Mouse (Mus musculus) MEL (cell line): Measurements from ENCODE around the gene Fam43b. TPM values are rescaled to one million over a fixed set of nuclear protein-coding genes. Genes with fewer than 3 reads are reported as not detected.
A peak's percentile ranks its signal among the peaks of the same experiment; 100 is the strongest.

Experiments used
- DNase-seq: peaks from one replicate; pipeline ENCODE4 v3.0.0; 2011; ENCODE audit warnings: low read depth, low spot score
- H3K27ac ChIP-seq: 2 replicates; pipeline ENCODE4 v1.5.1; 2012; ENCODE audit warnings: low read depth, mild to moderate bottlenecking, control low read depth, low read length, moderate library complexity; ENCODE audit not compliant: control insufficient read depth
- H3K27me3 ChIP-seq, 2 experiments: fragments of 150-350 bp in 1 of 2; sonication (generic) in 1 of 2; 2 replicates each; pipeline ENCODE4 v1.6.1; 2012; ENCODE audit warnings: low read length in 2 of 2, mild to moderate bottlenecking in 2 of 2, improper control_type of control experiment in 1 of 2, moderate library complexity in 1 of 2; ENCODE audit not compliant: insufficient read depth in 2 of 2, control insufficient read depth in 1 of 2
- H3K36me3 ChIP-seq, 2 experiments: 2 replicates each; pipeline ENCODE4 v1.6.1; 2012 to 2014; ENCODE audit warnings: low read length in 2 of 2, improper control_type of control experiment in 1 of 2, inconsistent platforms in 1 of 2, mild to moderate bottlenecking in 1 of 2; ENCODE audit not compliant: insufficient read depth in 2 of 2, control insufficient read depth in 1 of 2
- H3K4me1 ChIP-seq, 2 experiments: fragments of 150-350 bp in 1 of 2; sonication (generic) in 1 of 2; 2 replicates each; pipeline ENCODE4 v1.6.1; 2012; ENCODE audit warnings: low read length in 2 of 2, improper control_type of control experiment in 1 of 2, mild to moderate bottlenecking in 1 of 2; ENCODE audit not compliant: insufficient read depth in 2 of 2, control insufficient read depth in 1 of 2
- H3K4me3 ChIP-seq, 2 experiments: fragments of 150-350 bp in 1 of 2; sonication (generic) in 1 of 2; 2 replicates each; pipeline ENCODE4 v1.5.1; 2012; ENCODE audit warnings: low read depth in 2 of 2, low read length in 2 of 2, mild to moderate bottlenecking in 2 of 2, moderate library complexity in 2 of 2, control low read depth in 1 of 2, improper control_type of control experiment in 1 of 2; ENCODE audit not compliant: control insufficient read depth in 1 of 2, insufficient read depth in 1 of 2
- H3K79me2 ChIP-seq: 2 replicates; pipeline ENCODE4 v1.6.1; 2012; ENCODE audit warnings: mild to moderate bottlenecking, low read length, moderate library complexity; ENCODE audit not compliant: control insufficient read depth, poor library complexity, insufficient read depth
- H3K9ac ChIP-seq: 2 replicates; pipeline ENCODE4 v1.6.1; 2012; ENCODE audit warnings: low read depth, mild to moderate bottlenecking, control low read depth, low read length, moderate library complexity; ENCODE audit not compliant: control insufficient read depth, poor library complexity, severe bottlenecking
- H3K9me3 ChIP-seq: fragments of 150-350 bp; sonication (generic); replicated peaks from 2 replicates; pipeline ENCODE4 v1.6.1; 2012; ENCODE audit warnings: mild to moderate bottlenecking, low read length, improper control_type of control experiment, moderate library complexity; ENCODE audit not compliant: insufficient read depth
- BHLHE40 ChIP-seq: IDR thresholded peaks from 2 replicates; pipeline ENCODE4 v1.6.1; 2012; ENCODE audit warnings: low read depth, mild to moderate bottlenecking, inconsistent platforms, low read length, improper control_type of control experiment, borderline replicate concordance
- CHD1 ChIP-seq: IDR thresholded peaks from 2 replicates; pipeline ENCODE4 v1.6.1; 2012; ENCODE audit warnings: low read depth, mild to moderate bottlenecking, inconsistent platforms, low read length, improper control_type of control experiment
- CHD2 ChIP-seq: IDR thresholded peaks from 2 replicates; pipeline ENCODE4 v1.6.1; 2011; ENCODE audit warnings: low read length, improper control_type of control experiment
- CTCF ChIP-seq, 3 experiments: IDR thresholded peaks in 2 of 3; conservative IDR thresholded peaks in 1 of 3; 2 replicates each; pipeline ENCODE4 v1.5.1; 2011 to 2012; ENCODE audit warnings: low read length in 3 of 3, low read depth in 2 of 3, mild to moderate bottlenecking in 2 of 3, improper control_type of control experiment in 1 of 3, inconsistent platforms in 1 of 3, mixed read lengths in 1 of 3, moderate library complexity in 1 of 3; ENCODE audit not compliant: control insufficient read depth in 1 of 3, insufficient read depth in 1 of 3, poor library complexity in 1 of 3, severe bottlenecking in 1 of 3
- E2F4 ChIP-seq: IDR thresholded peaks from 2 replicates; pipeline ENCODE4 v1.6.1; 2011; ENCODE audit warnings: low read depth, low read length, improper control_type of control experiment, borderline replicate concordance
- ELF1 ChIP-seq: IDR thresholded peaks from 2 replicates; pipeline ENCODE4 v1.6.1; 2014; ENCODE audit warnings: low read depth, mild to moderate bottlenecking, inconsistent platforms, low read length, improper control_type of control experiment, moderate library complexity
- EP300 ChIP-seq, 2 experiments: IDR thresholded peaks; 2 replicates each; pipeline ENCODE4 v1.6.1; 2011; ENCODE audit warnings: improper control_type of control experiment in 2 of 2, low read length in 2 of 2, low read depth in 1 of 2, mild to moderate bottlenecking in 1 of 2
- GABPA ChIP-seq: IDR thresholded peaks from 2 replicates; pipeline ENCODE4 v1.6.1; 2012; ENCODE audit warnings: low read depth, mild to moderate bottlenecking, inconsistent platforms, low read length, improper control_type of control experiment, moderate library complexity
- GATA1 ChIP-seq: IDR thresholded peaks from 2 replicates; pipeline ENCODE4 v1.6.1; 2011; ENCODE audit warnings: low read depth, low read length, improper control_type of control experiment
- HCFC1 ChIP-seq: IDR thresholded peaks from 2 replicates; pipeline ENCODE4 v1.6.1; 2012; ENCODE audit warnings: low read depth, mild to moderate bottlenecking, inconsistent platforms, low read length, improper control_type of control experiment, moderate library complexity
- KAT2A ChIP-seq: conservative IDR thresholded peaks from 2 replicates; pipeline ENCODE4 v1.6.1; 2012; ENCODE audit warnings: low read depth, low read length, improper control_type of control experiment, inconsistent platforms
- MAX ChIP-seq: IDR thresholded peaks from 2 replicates; pipeline ENCODE4 v1.6.1; 2011; ENCODE audit warnings: low read length, improper control_type of control experiment
- MAZ ChIP-seq: IDR thresholded peaks from 2 replicates; pipeline ENCODE4 v1.6.1; 2012; ENCODE audit warnings: low read depth, mild to moderate bottlenecking, inconsistent platforms, low read length, improper control_type of control experiment
- MYB ChIP-seq: IDR thresholded peaks from 2 replicates; pipeline ENCODE4 v1.6.1; 2011; ENCODE audit warnings: mild to moderate bottlenecking, low read depth, low read length, improper control_type of control experiment
- MYC ChIP-seq: IDR thresholded peaks from 2 replicates; pipeline ENCODE4 v1.6.1; 2011; ENCODE audit warnings: low read depth, mild to moderate bottlenecking, low read length, improper control_type of control experiment, moderate library complexity
- NELFE ChIP-seq: IDR thresholded peaks from 2 replicates; pipeline ENCODE4 v1.6.1; 2011; ENCODE audit warnings: low read depth, low read length, improper control_type of control experiment
- POLR2A ChIP-seq, 2 experiments: IDR thresholded peaks; 2 replicates each; pipeline ENCODE4 v1.6.1; 2011 to 2012; ENCODE audit warnings: low read length in 2 of 2, mild to moderate bottlenecking in 2 of 2, control low read depth in 1 of 2, improper control_type of control experiment in 1 of 2, low read depth in 1 of 2, moderate library complexity in 1 of 2; ENCODE audit not compliant: control insufficient read depth in 1 of 2, insufficient read depth in 1 of 2, poor library complexity in 1 of 2
- POLR2AphosphoS2 ChIP-seq: IDR thresholded peaks from 2 replicates; pipeline ENCODE4 v1.6.1; 2011; ENCODE audit warnings: low read length, improper control_type of control experiment
- RAD21 ChIP-seq: IDR thresholded peaks from 2 replicates; pipeline ENCODE4 v1.6.1; 2011; ENCODE audit warnings: mild to moderate bottlenecking, low read depth, low read length, improper control_type of control experiment
- RCOR1 ChIP-seq: IDR thresholded peaks from 2 replicates; pipeline ENCODE4 v1.6.1; 2012; ENCODE audit warnings: low read depth, mild to moderate bottlenecking, inconsistent platforms, low read length, improper control_type of control experiment
- SIN3A ChIP-seq: IDR thresholded peaks from 2 replicates; pipeline ENCODE4 v1.6.1; 2012; ENCODE audit warnings: low read length, improper control_type of control experiment, inconsistent platforms
- SMC3 ChIP-seq: IDR thresholded peaks from 2 replicates; pipeline ENCODE4 v1.6.1; 2011; ENCODE audit warnings: low read depth, low read length, improper control_type of control experiment
- TAL1 ChIP-seq: IDR thresholded peaks from 2 replicates; pipeline ENCODE4 v1.6.1; 2012; ENCODE audit warnings: mild to moderate bottlenecking, inconsistent platforms, low read length, moderate library complexity, mixed read lengths
- TBP ChIP-seq: IDR thresholded peaks from 2 replicates; pipeline ENCODE4 v1.8.0; 2011; ENCODE audit warnings: low read depth, low read length, improper control_type of control experiment
- UBTF ChIP-seq: IDR thresholded peaks from 2 replicates; pipeline ENCODE4 v1.6.1; 2012; ENCODE audit warnings: low read depth, mild to moderate bottlenecking, inconsistent platforms, low read length, improper control_type of control experiment, moderate library complexity, borderline replicate concordance; ENCODE audit not compliant: insufficient read depth
- USF1 ChIP-seq: IDR thresholded peaks from 2 replicates; pipeline ENCODE4 v1.6.1; 2014; ENCODE audit warnings: low read depth, mild to moderate bottlenecking, inconsistent platforms, low read length, improper control_type of control experiment, moderate library complexity
- USF2 ChIP-seq, 2 experiments: IDR thresholded peaks; 2 replicates each; pipeline ENCODE4 v1.6.1; 2011 to 2012; ENCODE audit warnings: improper control_type of control experiment in 2 of 2, low read length in 2 of 2, borderline replicate concordance in 1 of 2, inconsistent platforms in 1 of 2, low read depth in 1 of 2, mild to moderate bottlenecking in 1 of 2; ENCODE audit not compliant: insufficient read depth in 1 of 2
- ZKSCAN1 ChIP-seq: IDR thresholded peaks from 2 replicates; pipeline ENCODE4 v1.6.1; 2012; ENCODE audit warnings: low read depth, mild to moderate bottlenecking, inconsistent platforms, low read length, improper control_type of control experiment, moderate library complexity
- ZMIZ1 ChIP-seq: IDR thresholded peaks from 2 replicates; pipeline ENCODE4 v1.6.1; 2012; ENCODE audit warnings: low read depth, mild to moderate bottlenecking, inconsistent platforms, low read length, improper control_type of control experiment, moderate library complexity
- ZNF384 ChIP-seq: IDR thresholded peaks from 2 replicates; pipeline ENCODE4 v1.6.1; 2012; ENCODE audit warnings: low read depth, mild to moderate bottlenecking, inconsistent platforms, low read length, improper control_type of control experiment
- polyA plus RNA-seq, 2 experiments: library from polyadenylated mRNA; stranded (reverse) in 1 of 2; unstranded in 1 of 2; fragments of >175 nt in 1 of 2; fragments of >200 nt in 1 of 2; gene quantifications; 2 replicates each; pipeline versions ENCODE4 v1.2.1 to v1.2.4; 2012; ENCODE audit warnings: low replicate concordance in 2 of 2, low read depth in 1 of 2; ENCODE audit not compliant: insufficient read length in 2 of 2, insufficient read depth in 1 of 2, missing spikeins in 1 of 2
- total RNA-seq: library from RNA; depleted of rRNA; stranded (reverse); fragments of 300-350 nt; gene quantifications from 2 replicates; pipeline ENCODE4 v1.2.3, GENCODE M21; 2012

Fam43b gene
- total and polyA plus RNA-seq, 3 experiments, result not detected

DNA sequence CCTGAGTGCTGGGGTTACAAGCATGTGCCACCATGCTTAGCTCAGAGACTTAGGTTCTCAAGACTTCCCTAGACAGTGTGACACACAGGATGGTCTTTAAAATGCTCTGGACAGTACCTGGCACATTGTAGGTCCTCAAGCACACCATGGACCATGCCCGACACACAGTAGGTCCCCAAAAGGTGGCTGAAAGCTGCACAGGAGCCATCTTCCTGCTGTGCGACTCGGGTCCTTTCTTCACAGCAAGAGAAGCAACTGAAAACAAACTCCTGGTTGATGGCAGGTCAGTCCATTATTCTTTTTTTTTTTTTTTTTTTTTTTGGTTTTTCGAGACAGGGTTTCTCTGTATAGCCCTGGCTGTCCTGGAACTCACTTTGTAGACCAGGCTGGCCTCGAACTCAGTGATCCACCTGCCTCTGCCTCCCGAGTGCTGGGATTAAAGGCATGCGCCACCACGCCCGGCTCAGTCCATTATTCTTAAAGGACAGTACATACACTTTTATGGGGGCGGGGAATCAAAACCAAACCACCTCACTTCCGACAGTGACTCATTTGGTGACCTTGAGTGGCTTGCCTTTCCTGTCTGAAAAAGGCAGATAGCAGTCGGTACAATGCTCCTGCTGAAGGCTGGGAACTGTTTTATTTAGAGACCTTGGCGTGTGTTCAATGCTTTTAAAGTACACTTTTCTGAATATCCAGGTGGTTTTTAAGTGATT lies 11.3 kb upstream of the Fam43b start:
- peak; percentile 30 for DNase-seq
- Histone ChIP-seq H3K4me1 (no peaks in the 10 kb centered on the region), H3K36me3 (no peaks in the 10 kb centered on the region), H3K9me3 (no peaks in the 10 kb centered on the region), H3K27me3 (no peaks in the 10 kb centered on the region), H3K79me2 (no peaks in the 10 kb centered on the region), H3K27ac (no peak overlapping the region), H3K9ac (no peak overlapping the region), H3K4me3 (no peak overlapping the region)
- no peak for TF ChIP-seq TBP
- TF ChIP-seq TAL1, result 0 out of 2 replicates have a peak, but pooled peaks have one; percentile 5
- TF ChIP-seq ZKSCAN1, result peak; percentile 94

DNA sequence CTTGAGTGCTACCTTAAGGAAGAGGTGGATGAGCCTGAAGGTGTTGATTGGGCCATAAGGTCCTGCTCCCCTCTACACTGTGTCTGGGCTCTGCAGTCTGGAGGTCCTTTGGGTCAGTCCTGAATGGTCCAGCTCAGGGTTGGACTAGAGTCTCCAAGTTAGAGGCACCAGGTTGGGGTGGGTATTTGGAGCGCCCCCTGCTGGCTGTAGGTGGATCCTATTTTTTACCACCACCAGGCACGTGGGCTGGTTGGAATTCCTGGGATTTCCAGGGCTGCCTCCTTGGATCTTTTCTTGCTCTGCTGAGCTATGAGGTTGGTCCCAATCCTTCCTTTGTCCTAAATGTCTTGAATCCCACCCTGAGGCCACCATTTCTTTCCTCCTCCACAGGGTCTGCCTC lies 8.5 kb upstream of the Fam43b start:
- peak; percentile 56 for DNase-seq
- Histone ChIP-seq H3K9me3 (no peaks in the 10 kb centered on the region), H3K36me3 (no peaks in the 10 kb centered on the region), H3K27ac (no peak overlapping the region), H3K79me2 (no peaks in the 10 kb centered on the region), H3K4me1 (no peaks in the 10 kb centered on the region), H3K9ac (no peak overlapping the region), H3K27me3 (no peaks in the 10 kb centered on the region; a peak in 1 of 4 replicates), H3K4me3 (peak overlapping the region in 1 of 2 experiments; percentile 4; a peak in 1 of 4 replicates)
- TF ChIP-seq NELFE, result no peak
- no peak for TF ChIP-seq SIN3A
- 0 out of 2 replicates have a peak, but pooled peaks have one; percentile 36 for TF ChIP-seq MYC
- TF ChIP-seq UBTF, result no peak
- no peak for TF ChIP-seq CHD1
- TF ChIP-seq E2F4, result no peak
- TF ChIP-seq MAX, result no peak
- no peak for TF ChIP-seq GABPA
- TF ChIP-seq MAZ, result no peak
- no peak for TF ChIP-seq ELF1
- TF ChIP-seq BHLHE40, result no peak
- no peak; the same call in 1 of the 2 replicates for TF ChIP-seq RAD21
- no peak for TF ChIP-seq CHD2
- peak; percentile 62 for TF ChIP-seq USF1
- no peak for TF ChIP-seq ZNF384
- TF ChIP-seq SMC3, result peak; percentile 50
- TF ChIP-seq GATA1, result no peak
- TF ChIP-seq POLR2A (IDR thresholded peaks at IDR 0.05; ENCODE audit: control insufficient read depth in 1 of 2, insufficient read depth in 1 of 2, low read depth in 1 of 2, low read length in 2 of 2, poor library complexity in 1 of 2), result no peak
- no peak for TF ChIP-seq HCFC1
- no peak for TF ChIP-seq TBP
- no peak for TF ChIP-seq MYB
- no peak for TF ChIP-seq RCOR1
- TF ChIP-seq POLR2AphosphoS2, result no peak
- TF ChIP-seq USF2 (IDR thresholded peaks at IDR 0.05; ENCODE audit: borderline replicate concordance in 1 of 2, insufficient read depth in 1 of 2, low read depth in 1 of 2, low read length in 2 of 2), result no peak
- TF ChIP-seq ZMIZ1, result no peak
- TF ChIP-seq EP300 (IDR thresholded peaks at IDR 0.05; ENCODE audit: low read depth in 1 of 2, low read length in 2 of 2), result no peak
- TF ChIP-seq KAT2A, result no peak
- TF ChIP-seq TAL1, result no peak
- TF ChIP-seq CTCF (IDR thresholded peaks at IDR 0.05 in 2 of 3, conservative IDR thresholded peaks at IDR 0.05 in 1 of 3; ENCODE audit: control insufficient read depth in 1 of 3, insufficient read depth in 1 of 3, low read depth in 2 of 3, low read length in 3 of 3, poor library complexity in 1 of 3, severe bottlenecking in 1 of 3), result peak; percentile 64 to 89 (median 79)
